Mouse (Mus musculus): Measurements from ENCODE around the gene Zfyve28.

Gene Zfyve28

DNA sequence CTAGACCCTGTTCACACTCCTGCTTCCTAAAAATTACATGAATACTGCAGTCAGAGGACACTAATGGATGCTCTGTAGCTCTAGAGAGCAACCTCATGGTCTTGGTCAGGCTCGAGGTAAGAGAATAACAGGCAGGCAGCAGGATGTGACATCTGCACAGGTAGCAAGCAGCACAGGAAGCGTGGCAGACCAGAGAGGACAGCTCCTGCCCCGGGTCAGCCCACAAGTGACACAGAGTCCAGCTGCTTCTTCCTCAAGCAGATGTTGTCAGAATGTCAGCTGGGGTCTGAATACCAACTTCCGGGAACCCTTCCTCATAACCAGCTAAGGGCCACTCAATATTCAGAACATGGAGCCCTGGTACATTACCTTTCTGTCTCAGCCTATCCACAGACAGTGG, 39.1 kb downstream of the Zfyve28 start:
- no peak for DNase-seq

DNA sequence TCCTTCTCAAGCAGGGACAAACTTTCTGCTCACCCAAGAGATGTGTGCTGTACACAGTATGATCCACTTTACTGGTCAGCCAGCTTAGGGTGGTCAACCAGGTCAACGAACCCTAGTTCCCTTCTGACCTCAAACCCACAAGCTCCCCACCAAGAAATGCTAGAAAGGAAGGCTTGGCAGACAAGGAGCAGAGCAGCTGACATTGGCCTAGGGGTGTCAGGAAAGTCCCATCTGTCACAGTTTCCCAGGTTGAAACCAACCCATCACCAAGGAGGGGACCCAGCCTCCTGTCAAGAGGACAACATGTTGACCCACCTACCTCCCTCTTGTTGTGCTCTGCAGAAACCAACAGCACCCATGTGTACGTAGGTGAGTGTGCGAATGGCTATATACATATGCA, 41.8 kb downstream of the Zfyve28 start:
- DNase-seq = no peak

DNA sequence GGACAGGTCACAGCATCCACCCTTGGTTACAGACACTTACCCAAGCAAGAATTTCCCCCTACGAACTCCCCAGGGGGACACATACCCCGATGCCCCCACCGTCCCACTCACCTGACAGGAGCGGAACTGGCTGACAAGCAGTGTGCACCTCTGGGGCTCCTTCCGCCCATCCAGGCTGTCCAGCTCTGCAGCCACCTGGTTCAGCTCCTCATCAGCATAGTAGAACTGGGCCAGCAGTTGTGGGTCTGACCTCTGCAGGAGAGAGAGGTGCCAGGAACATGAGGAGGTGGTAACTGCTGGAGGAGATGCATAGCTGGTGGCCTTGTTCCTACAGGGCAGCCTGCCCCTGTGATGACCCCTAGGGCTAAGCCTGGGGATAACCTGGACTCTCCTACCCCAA, 45.2 kb downstream of the Zfyve28 start:
- DNase-seq = no peak

DNA sequence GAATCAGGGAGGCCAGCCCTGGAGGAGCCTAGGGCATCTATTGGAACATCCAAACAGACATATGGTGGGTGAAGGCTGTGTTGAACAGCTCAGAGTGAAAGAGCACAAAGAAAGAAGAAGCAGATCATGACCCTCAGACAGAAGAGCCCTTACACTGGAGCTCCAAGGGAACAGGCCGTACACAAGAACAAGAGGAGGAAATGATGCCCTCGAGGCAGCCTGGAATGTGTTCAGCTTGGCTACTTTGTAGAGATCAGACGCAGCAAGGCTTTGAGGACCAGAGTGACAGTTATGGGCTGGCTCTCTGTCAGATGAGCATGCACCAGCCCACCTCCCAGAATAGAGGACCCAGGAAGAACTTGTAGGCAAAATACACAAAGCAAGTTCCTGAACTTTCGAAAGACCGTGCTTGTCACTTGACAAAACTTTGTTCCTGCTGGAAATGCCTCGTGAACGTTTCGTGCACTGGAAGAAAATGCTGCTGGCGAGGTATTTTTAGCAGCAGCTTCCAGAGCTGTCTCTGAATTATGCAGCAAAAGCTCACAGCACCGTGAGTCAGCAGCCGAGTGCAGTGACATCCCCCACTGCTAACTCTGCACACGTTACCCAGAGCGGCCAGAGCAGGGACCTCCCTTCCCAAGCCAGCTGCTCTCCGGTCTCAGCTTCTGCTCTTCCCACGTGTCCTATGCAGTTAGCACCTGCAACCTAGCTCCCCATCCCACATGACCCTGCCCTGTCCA, 45.9 kb downstream of the Zfyve28 start:
- DNase-seq = no peak

DNA sequence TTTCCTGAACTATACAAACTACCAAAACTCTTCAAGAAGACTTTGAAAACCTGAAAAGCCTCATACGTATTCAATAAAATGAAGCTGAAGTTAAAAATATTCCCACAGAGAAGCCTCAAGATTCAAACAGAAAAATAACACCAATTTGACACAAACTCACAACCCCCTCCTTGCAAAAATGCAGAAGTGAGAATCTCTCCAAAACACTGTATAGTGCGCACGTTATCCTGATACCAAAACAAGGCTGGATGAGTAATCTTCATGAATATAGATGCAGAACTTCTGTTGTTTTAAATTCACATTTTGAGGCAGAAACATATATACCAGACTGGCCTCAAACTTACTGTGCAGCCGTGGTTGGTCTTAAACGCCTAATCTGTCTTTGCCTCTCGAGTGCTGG, 49.8 kb downstream of the Zfyve28 start:
- DNase-seq = no peak

DNA sequence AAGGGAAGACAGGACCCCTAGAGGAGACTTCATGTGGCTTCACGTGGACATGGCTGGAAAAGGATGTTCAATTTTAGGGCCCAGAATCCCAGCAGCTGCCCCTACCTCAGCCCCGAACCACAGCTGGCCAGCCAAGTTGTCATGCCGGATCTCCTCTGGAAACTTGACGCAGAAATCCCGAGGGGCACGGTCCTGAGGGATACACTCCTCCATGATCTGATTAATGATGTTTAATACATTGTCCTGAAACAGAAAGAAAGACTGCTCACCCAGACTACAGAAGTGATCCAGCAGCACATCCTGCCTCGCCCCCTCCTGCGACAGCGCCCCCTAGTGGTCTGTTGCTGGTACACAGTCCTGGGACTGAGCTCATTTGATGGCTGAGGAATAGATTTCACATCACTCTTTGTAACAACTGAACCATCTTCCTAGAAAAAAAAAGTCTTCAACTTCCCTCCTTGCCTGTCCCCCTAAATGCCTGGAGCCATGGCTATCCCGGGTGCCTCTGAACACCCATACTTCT, 52.3 kb downstream of the Zfyve28 start:
- no peak for DNase-seq

DNA sequence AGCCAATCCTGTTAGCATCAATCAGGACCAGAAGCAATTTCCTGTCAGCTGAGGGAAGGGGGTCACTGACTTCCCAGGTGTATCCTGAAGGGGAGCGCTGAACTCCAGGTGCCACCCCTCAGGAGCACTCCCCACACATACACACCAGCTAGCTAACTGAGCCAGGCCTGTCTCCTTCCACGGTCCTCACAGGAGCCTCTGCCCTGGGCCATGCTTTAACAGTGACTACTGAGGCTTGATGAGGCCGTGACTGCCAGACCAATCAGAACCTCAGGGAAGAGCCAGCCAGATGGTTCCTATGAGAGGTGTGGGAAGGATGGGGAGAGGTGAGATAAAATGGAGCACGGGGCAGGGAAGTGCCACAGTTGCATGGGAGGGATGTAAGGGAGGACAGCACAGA, 53.2 kb downstream of the Zfyve28 start:
- peak; percentile 16 for DNase-seq

DNA sequence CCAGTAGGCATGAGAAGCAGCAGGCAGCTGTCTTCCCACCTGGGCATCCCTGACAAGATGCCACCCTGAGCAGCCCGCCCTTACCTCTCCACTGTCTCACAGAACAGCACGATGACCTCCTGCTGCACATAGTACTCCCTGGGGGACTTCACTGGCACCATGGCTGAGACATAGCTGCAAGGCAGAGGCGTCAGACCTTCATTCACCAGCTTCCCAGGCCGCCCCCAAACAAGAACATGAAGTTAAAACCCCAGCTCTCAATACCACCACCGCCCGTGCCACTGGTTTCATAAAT, 55.1 kb downstream of the Zfyve28 start:
- no peak for DNase-seq

DNA sequence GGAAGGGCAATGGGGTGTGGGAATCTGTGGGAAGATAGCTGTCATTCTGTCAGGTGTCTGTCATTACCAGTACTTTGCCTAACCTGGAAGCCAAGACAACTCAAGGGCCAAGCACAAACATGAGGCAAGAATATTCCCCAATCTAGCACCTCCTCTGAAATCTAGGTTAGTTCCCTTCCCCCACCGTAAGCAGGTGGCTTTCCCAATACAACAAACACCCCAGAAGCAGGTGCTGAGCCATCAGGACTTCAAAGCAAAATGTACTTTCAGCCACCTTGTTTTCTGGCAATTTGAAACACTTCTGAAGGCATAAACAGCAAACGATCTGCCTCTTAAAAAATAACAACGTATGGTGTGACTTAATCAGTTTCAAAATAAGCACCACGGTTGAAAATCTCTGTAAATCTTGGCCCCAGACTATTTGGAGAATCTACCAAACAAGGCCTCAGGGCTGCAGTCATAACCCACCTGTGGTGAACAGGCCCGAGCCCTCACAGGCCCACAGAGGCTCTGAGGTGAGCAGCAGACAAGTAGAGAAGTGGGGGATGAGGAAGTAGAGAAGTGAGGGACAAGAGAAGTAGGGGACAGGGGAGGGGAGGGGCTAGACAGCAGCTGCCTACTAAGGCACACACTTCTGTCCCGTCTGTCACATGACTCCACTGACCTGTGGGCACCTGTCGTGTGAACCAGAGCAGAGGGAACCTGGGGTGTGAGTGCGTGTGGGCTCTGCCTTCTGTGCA, 55.6 kb downstream of the Zfyve28 start:
- DNase-seq = no peak

DNA sequence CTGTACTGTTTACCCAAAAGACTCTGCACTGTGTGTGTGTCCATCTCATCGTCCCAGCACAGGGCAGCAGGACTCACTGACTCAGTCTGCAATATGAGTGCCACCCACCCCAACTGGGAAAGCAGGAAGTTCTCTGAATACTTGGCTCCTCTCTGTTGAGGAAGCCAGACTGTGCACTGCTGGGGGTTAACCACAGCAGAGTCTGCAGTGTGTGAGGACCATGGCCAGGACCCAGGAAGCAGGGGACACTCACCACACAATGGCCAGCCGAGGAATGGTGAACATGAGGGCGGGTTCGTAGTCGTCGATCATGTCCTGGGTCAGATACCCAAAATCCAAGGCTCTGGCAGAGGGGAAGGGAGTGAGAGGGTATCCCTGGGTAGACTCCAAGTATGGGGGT, 56.3 kb downstream of the Zfyve28 start:
- no peak for DNase-seq

DNA sequence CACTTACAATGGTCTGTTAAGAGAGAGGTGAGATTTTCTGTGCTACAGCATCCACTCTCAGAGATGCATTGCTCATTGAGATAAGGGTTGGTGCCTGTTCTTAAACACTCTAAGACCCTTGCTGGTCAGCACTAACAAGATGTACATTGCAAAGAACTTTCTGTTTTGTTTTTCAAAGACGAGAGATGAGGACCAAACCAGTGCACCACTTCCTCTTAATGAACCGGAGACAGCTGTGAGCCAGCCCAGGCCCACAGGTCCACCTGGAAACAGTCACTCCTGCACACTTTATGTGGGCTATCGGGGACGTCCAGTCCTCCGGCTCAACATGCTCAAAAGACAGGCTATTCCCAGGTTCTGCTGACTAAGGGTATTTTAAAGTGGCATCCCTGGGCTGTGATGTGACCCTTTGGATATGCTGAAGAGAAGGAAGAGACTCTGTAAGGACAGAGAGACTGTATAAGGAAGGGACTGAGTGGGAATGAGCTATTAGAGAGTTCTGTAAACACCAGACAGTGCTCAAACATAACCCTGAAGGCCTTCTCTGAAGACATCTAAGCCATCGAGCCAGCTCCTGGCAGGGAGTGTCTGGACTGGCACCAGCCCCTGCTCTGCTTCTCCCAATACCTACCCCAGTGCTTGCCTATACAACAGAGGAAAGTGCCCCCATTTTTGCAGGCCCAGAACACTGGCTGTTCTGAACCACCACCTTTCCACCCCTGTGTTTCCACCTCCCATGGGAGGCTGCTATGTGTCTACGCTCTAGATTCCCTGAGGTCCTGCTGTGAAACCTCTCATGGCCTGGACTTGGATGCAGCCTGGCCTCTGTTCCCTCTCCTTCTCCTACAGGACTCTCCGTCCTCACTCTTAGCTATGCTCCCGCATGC, 57.4 kb downstream of the Zfyve28 start:
- DNase-seq = no peak

DNA sequence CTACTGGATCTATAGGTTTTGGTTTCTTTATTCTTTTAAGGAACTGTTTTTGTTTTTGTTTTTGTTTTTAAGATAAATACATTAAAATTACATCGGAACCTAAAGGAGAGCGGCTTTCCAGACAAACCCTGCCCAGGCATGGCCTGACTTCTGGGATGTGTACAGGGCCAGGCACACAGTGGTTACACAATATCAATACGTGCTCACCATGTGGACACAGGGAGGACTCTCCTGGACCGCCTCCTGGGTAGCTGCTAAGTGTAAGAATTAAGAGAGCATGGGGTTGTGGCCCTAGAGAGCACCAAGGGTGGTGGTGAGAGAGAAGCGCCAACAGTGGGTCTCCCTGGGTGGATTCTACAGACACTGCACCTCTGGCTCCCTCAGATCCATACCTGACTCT, 58.7 kb downstream of the Zfyve28 start:
- DNase-seq = no peak

DNA sequence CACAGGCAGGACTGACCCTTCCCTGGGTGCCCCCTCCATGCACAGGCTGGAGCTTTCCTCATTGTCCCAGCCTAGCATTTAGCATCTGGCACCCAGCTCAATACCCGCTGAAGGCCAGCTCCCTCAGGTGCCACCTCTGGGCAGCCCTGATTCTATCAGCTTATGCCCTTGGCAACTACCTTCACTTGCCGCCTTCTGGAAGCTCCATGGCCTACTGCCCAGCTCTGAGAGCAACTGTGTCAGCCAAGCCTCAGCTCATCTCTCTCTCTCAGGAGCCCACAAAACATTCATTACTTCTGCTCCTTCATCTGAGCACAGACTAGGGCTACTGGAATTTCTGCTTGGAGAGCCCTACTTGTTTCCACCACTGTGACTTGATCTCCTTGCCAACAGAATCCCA, 62.7 kb downstream of the Zfyve28 start:
- no peak for DNase-seq

DNA sequence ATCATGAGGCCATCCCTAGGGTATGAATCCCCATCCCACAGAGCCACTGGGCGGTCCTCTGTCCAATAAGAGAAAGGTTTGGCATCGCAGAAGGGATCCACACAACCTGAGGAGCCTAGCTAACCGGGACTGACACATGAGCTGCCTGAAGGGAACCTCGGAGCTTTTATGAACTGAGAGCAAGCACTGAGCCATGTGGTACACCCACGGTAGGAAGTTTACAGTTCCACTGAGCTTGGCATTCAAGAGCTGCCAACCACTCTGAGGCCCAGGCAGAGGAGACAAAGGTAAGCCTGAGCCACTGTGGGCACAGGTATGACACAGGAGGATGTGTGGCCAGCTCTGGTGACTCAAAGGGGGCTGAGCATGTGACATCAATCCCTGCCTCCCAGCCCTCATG, 63.7 kb downstream of the Zfyve28 start:
- DNase-seq = no peak

DNA sequence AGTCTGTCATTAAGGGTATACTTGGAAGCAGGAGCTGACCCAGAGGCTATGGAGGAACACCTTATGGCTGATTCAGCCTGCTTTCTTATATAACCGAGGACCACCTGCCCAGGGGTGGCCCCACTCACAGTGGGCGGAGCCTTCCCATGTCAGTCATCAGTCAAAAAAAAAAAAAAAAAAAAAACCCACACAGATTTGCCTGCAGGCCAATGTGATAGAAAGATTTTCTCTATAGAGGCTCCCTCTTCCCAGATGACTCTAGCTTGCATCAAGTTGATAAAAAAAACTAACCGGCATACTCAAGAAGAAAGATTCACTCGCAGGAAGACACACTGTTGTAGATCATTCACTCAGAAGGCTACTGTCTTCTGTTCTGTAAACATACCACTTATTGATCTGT, 68.2 kb downstream of the Zfyve28 start:
- DNase-seq = no peak

DNA sequence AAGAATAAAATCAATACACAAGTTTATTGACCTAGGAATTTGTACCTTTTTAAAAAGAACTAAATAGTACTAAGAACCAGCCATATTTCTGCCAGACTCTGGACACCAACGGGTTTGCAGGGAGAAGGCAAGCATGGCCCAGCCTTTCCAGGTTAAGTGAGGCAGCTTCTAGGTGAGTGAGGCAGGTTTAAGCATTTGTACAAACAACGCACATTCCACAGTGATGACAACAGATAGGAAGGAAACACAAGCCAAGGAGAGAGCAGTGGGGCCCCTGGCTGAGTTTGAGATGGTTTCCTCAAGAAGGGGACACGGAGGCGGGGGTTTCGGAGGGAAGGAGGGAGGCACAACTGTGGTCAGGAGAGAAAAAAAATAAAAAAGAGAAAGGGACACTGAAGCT, 69.6 kb downstream of the Zfyve28 start:
- DNase-seq = no peak

DNA sequence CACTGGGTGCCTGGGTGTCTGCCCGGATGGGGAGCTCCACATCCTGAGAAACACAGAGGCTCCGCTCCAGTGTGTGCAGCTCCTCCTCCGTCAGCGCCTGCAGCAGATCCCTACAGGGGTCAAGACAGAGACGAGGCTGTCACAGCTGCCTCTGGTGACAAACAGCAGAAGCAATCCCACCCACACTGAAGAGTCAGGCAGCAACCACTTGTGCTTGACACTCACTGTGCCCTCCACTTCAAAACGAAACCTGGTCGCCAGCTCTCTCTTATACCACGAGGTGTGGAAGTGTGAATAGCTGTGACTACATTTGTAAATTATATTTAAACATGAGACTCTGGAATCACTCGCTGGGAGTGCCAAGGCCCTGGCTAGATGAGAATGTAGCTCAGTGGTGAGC, 70.5 kb downstream of the Zfyve28 start:
- DNase-seq = no peak

DNA sequence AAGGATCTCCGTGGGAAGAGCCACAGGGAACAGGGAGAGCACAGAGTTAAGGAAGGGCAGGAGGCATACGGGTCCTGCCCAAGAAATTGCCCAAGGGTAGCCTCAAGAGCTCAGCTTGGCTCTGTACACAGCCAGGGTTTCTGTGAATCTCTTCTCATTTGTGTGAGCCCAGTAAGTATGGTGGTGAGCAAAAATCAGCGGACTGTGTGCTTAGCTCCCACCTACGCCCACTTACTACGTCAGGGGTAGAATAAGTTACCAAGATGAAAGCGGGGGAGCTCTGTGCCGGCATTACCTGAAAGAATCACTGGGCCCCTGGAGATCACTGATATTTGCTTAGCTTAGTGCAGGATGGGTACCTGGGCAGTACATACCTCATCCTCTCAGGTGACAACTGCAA, 72.2 kb downstream of the Zfyve28 start:
- DNase-seq = no peak

DNA sequence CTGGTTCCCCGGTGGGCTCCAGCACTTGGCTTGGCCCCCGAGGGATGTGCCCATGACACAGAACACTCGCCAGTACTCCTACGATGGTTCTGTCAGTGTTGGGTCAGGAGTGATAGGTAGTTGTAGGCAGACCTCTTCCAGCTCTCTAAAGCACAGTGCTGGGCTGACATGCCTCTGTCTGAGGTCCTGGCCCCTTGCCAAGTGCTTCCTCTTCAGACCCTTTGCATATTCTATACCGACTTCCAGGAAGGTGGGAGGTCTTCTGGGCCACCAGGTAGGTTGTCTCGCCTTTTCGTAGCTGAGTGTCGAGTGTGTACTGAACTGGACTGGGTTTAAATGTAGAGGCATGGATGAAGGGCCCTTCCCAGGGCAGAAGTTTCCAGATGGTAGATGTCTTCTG, 74.6 kb downstream of the Zfyve28 start:
- no peak for DNase-seq

DNA sequence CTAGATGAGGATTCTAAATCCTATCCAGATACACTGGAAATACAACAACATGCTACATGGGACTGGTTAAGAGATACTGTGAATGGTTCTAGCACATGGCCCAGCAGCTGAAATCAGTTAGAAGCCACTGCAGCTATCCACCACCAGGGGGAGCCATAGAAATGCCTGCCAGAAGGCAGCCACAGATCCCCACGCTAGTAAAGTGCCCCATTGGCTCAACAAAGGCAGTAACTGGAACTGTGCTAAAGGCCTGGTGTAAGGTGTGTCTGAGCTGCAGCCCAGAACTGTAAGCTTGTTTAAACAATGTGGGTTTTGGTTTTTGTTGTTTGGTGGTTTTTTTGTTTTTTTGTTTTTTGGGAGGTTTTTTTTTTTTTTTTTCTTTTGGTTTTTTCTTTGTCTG, 78.0 kb downstream of the Zfyve28 start:
- DNase-seq = peak; percentile 69

DNA sequence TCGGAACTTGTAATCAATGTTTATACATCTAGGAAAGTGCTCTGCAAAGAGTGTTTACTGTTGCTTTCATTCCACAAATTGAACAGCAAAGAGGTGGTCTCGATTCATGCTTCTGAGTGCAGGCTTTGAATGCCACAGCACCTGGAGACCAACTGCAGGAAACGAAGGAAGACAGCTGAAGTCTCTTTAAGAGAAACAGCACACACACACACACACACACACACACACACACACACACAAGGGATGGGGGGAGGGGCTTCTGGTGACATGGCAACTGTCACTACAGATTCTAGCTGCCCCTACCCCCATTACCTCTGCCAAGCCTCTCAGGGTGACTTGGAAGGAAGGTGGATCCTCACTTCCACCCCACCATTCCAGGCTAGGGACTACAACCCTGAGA, 80.7 kb downstream of the Zfyve28 start:
- no peak for DNase-seq

DNA sequence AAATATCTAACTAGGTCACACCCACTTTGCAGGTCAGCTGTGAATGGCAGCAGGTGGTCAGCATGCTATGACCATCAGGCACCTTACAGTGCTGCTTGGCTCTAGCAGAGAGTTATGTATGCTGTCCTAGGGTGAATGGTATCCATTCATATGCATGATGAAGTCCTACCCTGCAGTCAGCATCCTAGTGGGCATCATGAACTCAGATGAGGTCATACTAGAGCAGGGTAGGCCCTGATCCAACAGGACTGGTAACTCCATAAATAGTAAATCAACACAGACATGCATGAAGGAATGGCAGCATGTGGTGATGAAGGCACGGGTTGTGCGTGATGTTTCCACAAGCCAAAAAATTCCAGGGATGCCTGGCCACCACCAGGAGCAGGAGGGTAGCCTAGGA, 82.5 kb downstream of the Zfyve28 start:
- no peak for DNase-seq

DNA sequence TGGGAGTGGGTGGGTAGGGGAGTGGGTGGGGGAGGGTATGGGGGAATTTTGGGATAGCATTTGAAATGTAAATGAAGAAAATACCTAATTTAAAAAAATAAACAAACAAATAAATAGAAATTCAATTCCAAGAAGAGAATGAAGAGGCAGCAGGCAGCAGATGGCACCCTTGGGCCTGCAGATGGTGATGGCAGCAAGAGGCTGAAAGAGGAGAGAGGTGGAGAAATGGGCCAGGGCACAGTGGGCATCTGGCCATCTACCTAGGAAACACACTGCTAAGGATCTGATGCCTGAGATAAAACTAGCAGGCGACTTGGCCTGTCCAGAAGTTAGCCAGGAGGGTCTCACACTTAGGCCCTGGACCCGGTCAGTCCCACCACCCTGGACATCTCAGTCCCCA, 83.3 kb downstream of the Zfyve28 start:
- DNase-seq = peak; percentile 83

DNA sequence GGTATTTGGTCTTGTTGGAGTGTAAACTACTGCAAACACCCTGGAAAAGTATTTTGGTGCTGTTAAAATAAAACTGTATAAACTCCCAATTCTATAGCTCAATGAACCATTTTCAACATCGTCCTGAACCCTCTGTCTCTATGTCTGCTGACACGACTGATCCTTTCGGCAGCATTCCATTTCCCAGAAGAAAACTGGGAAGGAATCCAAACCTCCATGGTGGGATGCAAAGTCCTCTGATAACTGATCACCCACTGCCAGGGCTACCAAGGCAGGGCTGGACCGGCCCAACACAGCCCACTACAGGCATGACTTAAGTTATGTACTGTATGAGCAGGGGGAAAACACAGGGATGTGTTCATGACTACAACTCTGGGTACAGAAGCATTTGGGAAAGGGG, 86.2 kb downstream of the Zfyve28 start:
- DNase-seq = no peak
